In genomic region chr2:101610861-101611260, GRCm38 (mm10) we compare ENCODE assay signal across 21 mouse cellular contexts. TPM values are rescaled to one million over a fixed set of nuclear protein-coding genes. Genes with fewer than 3 reads are reported as not detected.
"Had no signal": no experiment of that assay in that cellular context is flagged by ENCODE, and none has a peak within 500 bp of the region (broad histone marks: within the 10 kb centered on the region; RNA-seq: fewer than 3 reads in every experiment).

No protein-coding gene starts in this region.

- H3K9ac ChIP-seq: neural tube, embryonic 12.5 days; neural tube, embryonic 13.5 days; neural tube, embryonic 15.5 days; stomach, embryonic 15.5 days had no signal

- H3K4me1 ChIP-seq: neural tube, embryonic 12.5 days; stomach, embryonic 15.5 days had no signal

- H3K9me3 ChIP-seq: neural tube, embryonic 12.5 days; neural tube, embryonic 13.5 days; neural tube, embryonic 15.5 days; stomach, embryonic 15.5 days had no signal

- DNase-seq: retina, postnatal 1 day; right cerebral cortex, adult 18-20 months; right cerebral cortex, postnatal 14 days; right cerebral cortex, postnatal 25 days; right cerebral cortex, postnatal 4 days; spleen, adult 18-20 months; thymus, adult 18-20 months; thymus, postnatal 36 days; thymus, postnatal 4 days had no signal

- H3K4me3 ChIP-seq: neural tube, embryonic 12.5 days; neural tube, embryonic 13.5 days; neural tube, embryonic 15.5 days; stomach, embryonic 15.5 days had no signal

- H3K36me3 ChIP-seq: neural tube, embryonic 12.5 days; neural tube, embryonic 15.5 days had no signal

- H3K4me2 ChIP-seq: neural tube, embryonic 12.5 days; neural tube, embryonic 13.5 days; neural tube, embryonic 15.5 days; stomach, embryonic 15.5 days had no signal

- H3K27me3 ChIP-seq: neural tube, embryonic 12.5 days; neural tube, embryonic 13.5 days; neural tube, embryonic 15.5 days; stomach, embryonic 15.5 days had no signal

- H3K27ac ChIP-seq: neural tube, embryonic 12.5 days; neural tube, embryonic 13.5 days; neural tube, embryonic 15.5 days; stomach, embryonic 15.5 days; stomach, postnatal 0 days had no signal

RNA-seq across cellular contexts. Expression of gene Rag2, which starts 13.7 kb away (rescaled TPM):
- total RNA-seq: neutrophil, adult 5-6 weeks had no signal
- polyA plus RNA-seq: neural tube, embryonic 11.5 days; neural tube, embryonic 12.5 days; neural tube, embryonic 14.5 days; neural tube, embryonic 15.5 days; small intestine, adult 2 months; spleen, adult 2 months; stomach, embryonic 14.5 days; stomach, postnatal 0 days had no signal

RNA-seq across cellular contexts. Expression of gene Rag1, which starts 38.4 kb away (rescaled TPM):
- polyA plus RNA-seq: small intestine, adult 2 months; urinary bladder, adult 2 months had no signal
